Mouse (Mus musculus) stomach, embryonic 14.5 days (tissue): ENCODE measurements around the gene Gm20388. TPM values are rescaled to one million over a fixed set of nuclear protein-coding genes. Genes with fewer than 3 reads are reported as not detected.

Source experiments
- ATAC-seq: fragments of 200-750 bp; cut with Nextera tagmentation; 2 replicates; pipeline ENCODE4 v1.8.0; 2017; ENCODE audit warnings: low read depth, moderate TSS enrichment; ENCODE audit not compliant: insufficient number of reproducible peaks, insufficient read depth, low FRiP score
- H3K27ac ChIP-seq: fragments of 300-500 bp; sonication (generic); 2 replicates; pipeline ENCODE4 v1.5.1; 2014; ENCODE audit warnings: mild to moderate bottlenecking, low read length, moderate library complexity, mixed read lengths
- H3K27me3 ChIP-seq: fragments of 300-500 bp; sonication (generic); 2 replicates; pipeline ENCODE4 v1.6.1; 2014; ENCODE audit warnings: low read length, control low read depth, mixed read lengths; ENCODE audit not compliant: control insufficient read depth, insufficient read depth
- H3K36me3 ChIP-seq: fragments of 300-500 bp; sonication (generic); 2 replicates; pipeline ENCODE4 v1.6.1; 2014; ENCODE audit warnings: mild to moderate bottlenecking, control low read depth, low read length, moderate library complexity, mixed read lengths; ENCODE audit not compliant: control insufficient read depth, insufficient read depth
- H3K4me1 ChIP-seq: fragments of 300-500 bp; sonication (generic); 2 replicates; pipeline ENCODE4 v1.6.1; 2014; ENCODE audit warnings: low read length, control low read depth, mixed read lengths; ENCODE audit not compliant: control insufficient read depth, insufficient read depth
- H3K4me2 ChIP-seq: fragments of 300-500 bp; sonication (generic); replicated peaks from 2 replicates; pipeline ENCODE4 v1.6.1; 2014; ENCODE audit warnings: low read depth, low read length, control low read depth
- H3K4me3 ChIP-seq: fragments of 300-500 bp; sonication (generic); 2 replicates; pipeline ENCODE4 v1.5.1; 2014; ENCODE audit warnings: low read depth, low read length, control low read depth
- H3K9ac ChIP-seq: fragments of 300-500 bp; sonication (generic); replicated peaks from 2 replicates; pipeline ENCODE4 v1.6.1; 2014; ENCODE audit warnings: low read depth, mild to moderate bottlenecking, control low read depth, low read length, moderate library complexity, mixed read lengths
- H3K9me3 ChIP-seq: fragments of 300-500 bp; sonication (generic); 2 replicates; pipeline ENCODE4 v1.6.1; 2016; ENCODE audit warnings: low read depth, low read length, control low read depth; ENCODE audit not compliant: control insufficient read depth
- WGBS: fragments of 180-500 bp; shearing (Covaris S2); extraction: QIAGEN DNeasy Blood & Tissue Kit; methylation state at CpG from one replicate; pipeline ENCODE4 v1.1.7; 2014; 5-methylcytosine and 5-hydroxymethylcytosine counted together
- polyA plus RNA-seq: library from polyadenylated mRNA; unstranded; fragments of >200 nt; fragmentation: Nextera tagmentation; extraction: Ambion mirVana; gene quantifications from 2 replicates; pipeline ENCODE4 v1.2.1, GENCODE M21; 2014

Gm20388 gene
- polyA plus RNA-seq, 1 experiment from 2014 or later = 11.4 TPM

DNA sequence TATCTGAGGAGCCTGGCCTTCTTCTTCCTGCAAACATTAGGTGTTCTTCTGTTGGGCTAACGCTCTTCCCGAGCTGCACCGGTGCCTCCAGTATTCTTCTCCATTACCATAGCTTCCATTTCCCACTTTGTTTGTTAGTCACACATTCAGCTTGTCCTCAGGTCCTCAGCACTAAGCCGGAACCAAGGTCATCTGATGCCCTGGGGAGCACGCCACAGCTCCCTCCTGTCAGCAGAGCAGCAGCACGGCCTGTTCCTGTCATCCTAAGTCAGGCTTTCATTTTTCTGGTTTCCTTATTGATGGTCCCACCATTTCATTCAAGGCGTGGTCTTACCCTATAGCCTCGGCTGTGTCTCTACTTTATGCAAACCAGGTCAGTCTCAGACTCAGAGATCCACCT is 3477.2 kb downstream of the Gm20388 start:
- H3K27ac ChIP-seq = no peak overlapping the region
- no peaks in the 10 kb centered on the region for H3K27me3 ChIP-seq
- H3K9me3 ChIP-seq = no peaks in the 10 kb centered on the region
- ATAC-seq = no peak
- no peaks in the 10 kb centered on the region for H3K4me1 ChIP-seq
- peaks cover 91% of the 10 kb centered on the region for H3K36me3 ChIP-seq
- WGBS = 95% methylated on average over 8 of the region's 8 CpGs
- H3K9ac ChIP-seq = no peak overlapping the region
- no peak overlapping the region for H3K4me3 ChIP-seq
- no peak overlapping the region for H3K4me2 ChIP-seq

DNA sequence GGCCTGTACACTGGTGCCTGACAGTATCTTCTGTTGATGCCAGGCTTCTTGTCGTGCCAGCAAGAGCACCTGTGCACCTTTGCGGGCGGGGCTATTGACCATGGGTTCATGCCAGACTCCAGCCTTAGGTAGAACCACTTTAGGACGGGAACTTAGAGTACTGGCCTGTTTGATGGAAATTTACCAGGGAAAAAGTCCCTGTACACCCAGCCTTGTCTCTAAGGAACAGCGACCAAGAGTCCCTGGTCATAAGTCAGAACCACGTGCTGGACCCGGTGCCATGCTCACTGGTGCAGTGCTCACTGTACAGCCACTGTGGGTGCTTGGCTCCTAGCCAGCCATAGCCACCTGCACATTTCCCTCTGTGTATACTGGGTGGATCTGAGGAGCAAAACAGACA is 3478.4 kb downstream of the Gm20388 start:
- WGBS = 91% methylated on average over 7 of the region's 7 CpGs
- H3K4me2 ChIP-seq = no peak overlapping the region
- H3K9ac ChIP-seq = no peak overlapping the region
- no peaks in the 10 kb centered on the region for H3K9me3 ChIP-seq
- H3K27me3 ChIP-seq = no peaks in the 10 kb centered on the region
- H3K4me3 ChIP-seq = no peak overlapping the region
- ATAC-seq = no peak
- H3K27ac ChIP-seq = no peak overlapping the region
- no peaks in the 10 kb centered on the region for H3K4me1 ChIP-seq
- peaks cover 90% of the 10 kb centered on the region for H3K36me3 ChIP-seq

GRCm38 (mm10) chr8:123398308-123398707 is 3487.7 kb downstream of the Gm20388 start:
- Histone ChIP-seq H3K36me3 (peaks cover 76% of the 10 kb centered on the region), H3K9me3 (no peaks in the 10 kb centered on the region), H3K4me2 (no peak overlapping the region), H3K27me3 (no peaks in the 10 kb centered on the region), H3K27ac (no peak overlapping the region), H3K4me3 (no peak overlapping the region), H3K4me1 (no peaks in the 10 kb centered on the region), H3K9ac (no peak overlapping the region)
- no peak for ATAC-seq
- whole genome bisulfite sequencing = 92% methylated on average over 13 of the region's 13 CpGs

DNA sequence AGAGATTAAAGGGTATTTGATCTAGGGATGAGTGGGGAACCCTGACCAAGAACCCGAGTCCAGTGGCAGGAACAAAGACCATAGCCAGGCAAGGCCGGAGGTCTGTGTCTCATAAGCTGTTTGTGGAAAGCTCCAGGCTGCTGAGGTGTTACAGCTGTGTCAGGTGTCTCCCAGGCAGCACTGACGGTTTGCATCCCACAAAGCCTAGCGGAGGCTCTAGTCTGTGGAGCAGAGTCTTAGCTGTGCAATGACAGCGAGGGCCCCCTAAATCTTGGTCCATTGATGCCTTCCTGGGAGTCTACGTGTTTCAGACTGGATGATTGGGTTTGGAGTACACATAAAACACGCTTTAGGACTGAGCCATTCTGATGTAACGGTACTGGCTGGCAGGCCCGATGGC is 3491.3 kb downstream of the Gm20388 start:
- 85% methylated on average over 9 of the region's 9 CpGs for WGBS
- H3K36me3 ChIP-seq = peaks cover 43% of the 10 kb centered on the region
- no peak for ATAC-seq

DNA sequence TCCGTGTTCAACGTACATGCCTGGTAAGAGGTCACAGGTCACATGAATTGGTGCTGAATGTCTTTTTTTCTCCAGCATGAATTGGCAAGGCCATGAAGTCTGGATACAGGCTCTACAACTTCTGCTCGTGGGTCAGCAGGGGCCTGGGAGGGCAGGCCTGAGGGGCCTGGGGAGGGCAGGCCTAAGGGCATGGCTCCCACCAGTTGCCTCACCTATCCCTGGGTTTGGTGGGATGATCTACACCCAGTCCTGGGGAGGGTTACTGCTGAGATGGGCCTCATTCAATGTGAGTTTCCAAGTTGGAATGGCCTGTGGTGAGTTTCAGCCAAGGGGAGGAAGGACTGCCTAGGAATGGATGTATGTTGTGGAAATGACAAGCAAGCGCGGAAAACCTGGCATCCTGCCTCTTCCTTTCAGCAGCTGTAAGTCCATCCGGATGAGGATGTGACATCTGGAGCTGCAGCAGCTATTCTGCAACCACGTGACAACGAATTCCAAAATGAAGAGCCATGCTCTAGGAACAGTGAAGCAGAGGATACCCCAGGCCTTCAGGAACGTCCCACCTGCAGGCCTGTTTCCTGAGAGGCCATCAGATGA is 3492.2 kb downstream of the Gm20388 start:
- H3K4me1 ChIP-seq = no peaks in the 10 kb centered on the region
- no peak overlapping the region for H3K9ac ChIP-seq
- H3K36me3 ChIP-seq = peaks cover 35% of the 10 kb centered on the region
- H3K4me3 ChIP-seq = no peak overlapping the region
- H3K27ac ChIP-seq = no peak overlapping the region
- peaks cover under 1% of the 10 kb centered on the region; the same call in 1 of the 2 replicates for H3K27me3 ChIP-seq
- no peak for ATAC-seq
- H3K4me2 ChIP-seq = no peak overlapping the region
- no peaks in the 10 kb centered on the region for H3K9me3 ChIP-seq
- 88% methylated on average over 9 of the region's 9 CpGs for WGBS

More for the DNA sequence above, 3491.3 kb downstream of the Gm20388 start:
- Histone ChIP-seq H3K9ac (no peak overlapping the region), H3K4me2 (no peak overlapping the region), H3K27me3 (no peaks in the 10 kb centered on the region), H3K27ac (no peak overlapping the region), H3K4me1 (no peaks in the 10 kb centered on the region), H3K9me3 (no peaks in the 10 kb centered on the region), H3K4me3 (no peak overlapping the region)

DNA sequence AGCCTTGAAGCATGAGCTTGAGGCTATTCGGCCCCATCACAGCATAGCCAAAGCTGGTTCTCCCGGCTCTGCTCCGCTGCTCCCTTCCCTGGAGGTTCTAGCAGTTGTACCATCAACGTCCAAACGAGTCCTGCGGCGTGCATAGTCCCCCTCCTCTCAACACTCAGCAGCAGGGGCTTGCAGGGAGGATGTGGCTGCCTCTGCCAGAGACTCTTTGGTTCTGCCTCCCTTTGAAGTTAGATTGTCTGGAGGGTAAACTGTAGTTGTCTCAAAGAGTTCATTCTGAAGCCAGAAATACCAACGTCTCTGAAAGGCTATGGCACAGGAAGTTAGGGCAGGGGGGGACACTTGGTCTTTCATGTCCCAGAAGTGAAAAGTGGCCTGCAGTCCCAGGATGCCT is 3493.9 kb downstream of the Gm20388 start:
- ATAC-seq = no peak
- H3K4me2 ChIP-seq = no peak overlapping the region
- H3K27ac ChIP-seq = no peak overlapping the region
- H3K4me3 ChIP-seq = no peak overlapping the region
- WGBS = 63% methylated on average over 8 of the region's 8 CpGs
- peaks cover 3% of the 10 kb centered on the region; the same call in 1 of the 2 replicates for H3K27me3 ChIP-seq
- no peaks in the 10 kb centered on the region for H3K4me1 ChIP-seq
- no peak overlapping the region for H3K9ac ChIP-seq
- peaks cover 19% of the 10 kb centered on the region for H3K36me3 ChIP-seq
- H3K9me3 ChIP-seq = no peaks in the 10 kb centered on the region

GRCm38 (mm10) chr8:123406786-123407185 is 3496.1 kb downstream of the Gm20388 start, which contains the start of gene Mc1r:
Mc1r (plus strand) TSS chr8:123407107.
- WGBS = 8% methylated on average over 4 of the region's 4 CpGs
- Histone ChIP-seq H3K9me3 (no peaks in the 10 kb centered on the region), H3K4me2 (no peak within 1 kb of the TSS), H3K36me3 (peaks cover 6% of the 10 kb centered on the region), H3K4me3 (no peak within 1 kb of the TSS), H3K9ac (no peak within 1 kb of the TSS), H3K27ac (no peak within 1 kb of the TSS), H3K4me1 (no peaks in the 10 kb centered on the region), H3K27me3 (peaks cover 23% of the 10 kb centered on the region)
- no peak for ATAC-seq

GRCm38 (mm10) chr8:123407612-123408011 is 3497.0 kb downstream of the Gm20388 start:
- no peaks in the 10 kb centered on the region; the same call in 1 of the 2 replicates for H3K36me3 ChIP-seq
- H3K9ac ChIP-seq = no peak overlapping the region
- H3K4me3 ChIP-seq = no peak overlapping the region
- 87% methylated on average over 13 of the region's 13 CpGs for WGBS
- H3K4me1 ChIP-seq = no peaks in the 10 kb centered on the region
- H3K9me3 ChIP-seq = no peaks in the 10 kb centered on the region
- no peak overlapping the region for H3K4me2 ChIP-seq
- peaks cover 32% of the 10 kb centered on the region for H3K27me3 ChIP-seq
- ATAC-seq = no peak
- H3K27ac ChIP-seq = no peak overlapping the region
